Mouse (Mus musculus) G1E (cell line): Measurements from ENCODE around the gene Efna2.

Experiments used
- CTCF ChIP-seq: IDR thresholded peaks from 2 replicates; pipeline ENCODE4 v1.5.1; 2012; ENCODE audit warnings: low read depth, low read length, inconsistent platforms, mixed read lengths
- GATA1 ChIP-seq: IDR thresholded peaks from 2 replicates; pipeline ENCODE4 v1.6.1; 2012; ENCODE audit warnings: borderline replicate concordance, low read length, inconsistent platforms, mixed read lengths
- GATA2 ChIP-seq: IDR thresholded peaks from 2 replicates; pipeline ENCODE4 v1.6.1; 2012; ENCODE audit warnings: low read depth, low read length, inconsistent platforms, borderline replicate concordance
- POLR2AphosphoS5 ChIP-seq: IDR thresholded peaks from 2 replicates; pipeline ENCODE4 v1.6.1; 2012; ENCODE audit warnings: low read depth, low read length, inconsistent platforms; ENCODE audit not compliant: insufficient replicate concordance
- TAL1 ChIP-seq: conservative IDR thresholded peaks from 2 replicates; pipeline ENCODE4 v1.6.1; 2012; ENCODE audit warnings: low read depth, low read length, inconsistent platforms, mixed read lengths

GRCm38 (mm10) chr10:80187739-80188138 is 8.5 kb downstream of the Efna2 start:
- TF ChIP-seq CTCF = no peak
- TF ChIP-seq TAL1 = no peak
- TF ChIP-seq GATA2 = no peak
- TF ChIP-seq GATA1 = no peak
- TF ChIP-seq POLR2AphosphoS5 = no peak
